Mouse (Mus musculus) neural tube, embryonic 13.5 days (tissue): Measurements from ENCODE around the gene Entpd7. TPM values are rescaled to one million over a fixed set of nuclear protein-coding genes. Genes with fewer than 3 reads are reported as not detected.

ENCODE experiments used
- ATAC-seq: fragments of 200-750 bp; cut with Nextera tagmentation; 2 replicates; pipeline ENCODE4 v1.8.0; 2017; ENCODE audit warnings: low read depth, mild to moderate bottlenecking, moderate TSS enrichment, moderate library complexity
- H3K27ac ChIP-seq: fragments of 300-500 bp; sonication (generic); replicated peaks from 2 replicates; pipeline ENCODE4 v1.5.1; 2015; ENCODE audit warnings: moderate library complexity, mild to moderate bottlenecking, inconsistent platforms
- H3K27me3 ChIP-seq: fragments of 300-500 bp; sonication (generic); 2 replicates; pipeline ENCODE4 v1.6.1; 2015; ENCODE audit warnings: mild to moderate bottlenecking, inconsistent platforms
- H3K36me3 ChIP-seq: fragments of 300-500 bp; sonication (generic); 2 replicates; pipeline ENCODE4 v1.6.1; 2015; ENCODE audit warnings: mild to moderate bottlenecking, inconsistent platforms
- H3K4me1 ChIP-seq: fragments of 300-500 bp; sonication (generic); replicated peaks from 2 replicates; pipeline ENCODE4 v1.6.1; 2015; ENCODE audit warnings: inconsistent platforms
- H3K4me2 ChIP-seq: fragments of 300-500 bp; sonication (generic); 2 replicates; pipeline ENCODE4 v1.6.1; 2015; ENCODE audit warnings: inconsistent platforms, mild to moderate bottlenecking, moderate library complexity
- H3K4me3 ChIP-seq: fragments of 300-500 bp; sonication (generic); 2 replicates; pipeline ENCODE4 v1.5.1; 2015; ENCODE audit warnings: mild to moderate bottlenecking, inconsistent platforms
- H3K9ac ChIP-seq: fragments of 300-500 bp; sonication (generic); 2 replicates; pipeline ENCODE4 v1.6.1; 2015; ENCODE audit warnings: moderate library complexity, mild to moderate bottlenecking, inconsistent platforms
- H3K9me3 ChIP-seq: fragments of 300-500 bp; sonication (generic); 2 replicates; pipeline ENCODE4 v1.6.1; 2016; ENCODE audit warnings: inconsistent platforms
- WGBS: fragments of 180-500 bp; shearing (Covaris S2); methylation state at CpG from one replicate; pipeline ENCODE4 v1.1.7; 2015; 5-methylcytosine and 5-hydroxymethylcytosine counted together
- polyA plus RNA-seq: library from polyadenylated mRNA; unstranded; fragments of >200 nt; fragmentation: Nextera tagmentation; extraction: Ambion mirVana; gene quantifications from 2 replicates; pipeline ENCODE4 v1.2.1, GENCODE M21; 2015

Gene Entpd7
- polyA plus RNA-seq, 1 experiment from 2014 or later = 8.9 TPM

- no peaks in the 10 kb centered on the region for H3K4me1 ChIP-seq
- no peak overlapping the region for H3K4me2 ChIP-seq
- no peak for ATAC-seq
- H3K36me3 ChIP-seq = no peaks in the 10 kb centered on the region
- H3K27me3 ChIP-seq = no peaks in the 10 kb centered on the region
- WGBS = 86% methylated on average over 2 of the region's 2 CpGs
- H3K27ac ChIP-seq = no peak overlapping the region
- H3K9ac ChIP-seq = no peak overlapping the region
- no peaks in the 10 kb centered on the region; the same call in 1 of the 2 replicates for H3K9me3 ChIP-seq
- H3K4me3 ChIP-seq = no peak overlapping the region
These were observed 72.9 kb downstream of the Entpd7 start for GRCm38 (mm10) chr19:43762410-43762809.

GRCm38 (mm10) chr19:43766451-43766850 is 77.0 kb downstream of the Entpd7 start:
- Histone ChIP-seq H3K4me2 (no peak overlapping the region), H3K4me1 (no peaks in the 10 kb centered on the region), H3K9ac (no peak overlapping the region), H3K4me3 (no peak overlapping the region), H3K27ac (no peak overlapping the region), H3K36me3 (0 out of 2 replicates have a peak, but pooled peaks cover 4% of the 10 kb centered on the region), H3K27me3 (no peaks in the 10 kb centered on the region), H3K9me3 (no peaks in the 10 kb centered on the region; the same call in 1 of the 2 replicates)
- no peak for ATAC-seq
- 87% methylated on average over 5 of the region's 5 CpGs for WGBS

DNA sequence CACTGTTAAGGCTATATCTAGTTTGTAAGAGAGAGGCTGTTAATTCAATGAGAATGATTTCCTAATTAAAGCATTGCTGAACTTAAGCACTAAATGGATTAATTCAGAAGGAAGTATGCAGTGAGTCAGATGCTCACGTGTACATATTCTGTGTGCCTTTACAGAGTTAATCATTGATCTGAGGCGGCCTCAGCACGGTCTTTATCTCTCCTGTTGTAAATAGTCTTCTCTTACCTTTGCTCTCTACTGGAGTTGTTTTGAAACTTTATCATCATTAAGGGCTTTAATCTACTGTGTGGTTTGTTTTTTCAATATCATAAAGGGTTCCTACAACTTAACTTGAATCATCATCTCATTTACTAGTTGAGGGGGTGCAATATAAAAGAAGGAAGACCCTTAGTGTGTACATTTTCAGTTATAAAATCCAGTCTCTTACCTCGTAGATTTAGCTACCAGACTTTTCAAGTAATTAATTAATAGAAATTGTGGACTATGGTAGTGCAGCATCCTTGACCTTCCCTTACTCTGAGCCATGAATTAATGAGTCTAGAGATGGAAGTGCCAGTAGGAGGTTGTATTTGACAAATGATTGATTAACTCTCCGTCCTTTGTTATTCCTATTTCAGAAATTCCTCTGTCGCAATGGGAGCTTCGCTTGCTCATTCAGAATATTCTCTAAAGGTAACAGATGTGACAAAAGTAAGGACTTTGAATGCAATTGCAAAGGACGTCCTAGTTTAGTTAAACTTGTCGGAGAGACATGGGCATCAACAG is 78.3 kb downstream of the Entpd7 start:
- 65% methylated on average over 9 of the region's 9 CpGs for WGBS
- no peaks in the 10 kb centered on the region for H3K4me1 ChIP-seq
- no peaks in the 10 kb centered on the region for H3K27me3 ChIP-seq
- H3K27ac ChIP-seq = no peak overlapping the region
- 0 out of 2 replicates have a peak, but pooled peaks cover 4% of the 10 kb centered on the region for H3K36me3 ChIP-seq
- no peaks in the 10 kb centered on the region for H3K9me3 ChIP-seq
- ATAC-seq = no peak
- no peak overlapping the region for H3K4me3 ChIP-seq
- H3K9ac ChIP-seq = no peak overlapping the region
- no peak overlapping the region for H3K4me2 ChIP-seq

- H3K4me2 ChIP-seq = no peak overlapping the region
- no peaks in the 10 kb centered on the region for H3K9me3 ChIP-seq
- H3K4me1 ChIP-seq = no peaks in the 10 kb centered on the region
- H3K36me3 ChIP-seq = 0 out of 2 replicates have a peak, but pooled peaks cover 4% of the 10 kb centered on the region
- no peaks in the 10 kb centered on the region for H3K27me3 ChIP-seq
- WGBS = 83% methylated on average over 5 of the region's 5 CpGs
- no peak overlapping the region for H3K4me3 ChIP-seq
- H3K9ac ChIP-seq = no peak overlapping the region
- ATAC-seq = no peak
- no peak overlapping the region for H3K27ac ChIP-seq
These were observed 80.0 kb downstream of the Entpd7 start for GRCm38 (mm10) chr19:43769366-43769960.

DNA sequence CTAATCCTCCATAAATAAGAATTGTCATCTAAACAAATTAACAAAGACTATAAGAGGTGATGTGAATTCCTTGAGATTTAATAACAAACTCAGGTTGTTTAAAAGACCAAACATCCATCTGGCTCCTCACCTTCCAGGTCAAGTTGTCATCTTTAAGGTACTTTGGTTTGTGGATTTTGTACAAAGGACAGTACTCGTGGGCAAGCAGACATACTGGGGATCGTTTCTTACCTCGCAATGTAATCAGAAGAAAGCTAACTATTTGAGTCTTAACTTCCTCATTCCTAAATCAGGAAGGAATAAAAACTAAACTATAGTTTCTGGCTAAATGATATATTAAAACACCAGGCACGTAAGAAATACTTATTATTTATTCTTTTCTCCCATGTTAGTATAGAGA is 81.1 kb downstream of the Entpd7 start:
- H3K36me3 ChIP-seq = 0 out of 2 replicates have a peak, but pooled peaks cover 4% of the 10 kb centered on the region
- H3K4me3 ChIP-seq = no peak overlapping the region
- WGBS = 90% methylated on average over 4 of the region's 4 CpGs
- no peaks in the 10 kb centered on the region for H3K9me3 ChIP-seq
- no peak overlapping the region for H3K9ac ChIP-seq
- no peaks in the 10 kb centered on the region for H3K4me1 ChIP-seq
- H3K4me2 ChIP-seq = no peak overlapping the region
- H3K27ac ChIP-seq = no peak overlapping the region
- ATAC-seq = no peak
- no peaks in the 10 kb centered on the region for H3K27me3 ChIP-seq

DNA sequence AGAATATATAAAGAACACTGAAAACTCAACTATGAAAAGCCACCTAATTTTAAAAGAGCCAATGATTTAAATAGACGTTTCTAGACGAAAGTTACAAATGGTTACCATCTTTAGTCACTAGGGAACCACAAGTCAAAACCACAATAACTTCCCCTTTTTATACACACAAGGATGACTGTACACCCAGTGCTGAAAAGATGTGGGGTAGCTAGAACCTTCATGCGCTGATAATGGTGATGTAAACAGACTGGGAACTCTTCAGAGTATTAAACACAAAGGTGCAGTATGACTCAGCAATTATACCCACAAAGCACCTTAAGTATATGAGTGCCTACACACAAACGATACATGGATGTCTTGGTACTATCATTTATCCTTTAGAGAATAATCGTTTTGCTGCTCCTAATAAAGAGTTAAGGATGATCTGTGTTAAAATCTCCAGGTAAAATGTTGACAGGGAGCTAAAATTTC is 82.1 kb downstream of the Entpd7 start:
- Histone ChIP-seq H3K4me2 (no peak overlapping the region), H3K9me3 (no peaks in the 10 kb centered on the region), H3K36me3 (0 out of 2 replicates have a peak, but pooled peaks cover 4% of the 10 kb centered on the region), H3K4me1 (no peaks in the 10 kb centered on the region), H3K27ac (no peak overlapping the region), H3K27me3 (no peaks in the 10 kb centered on the region), H3K4me3 (no peak overlapping the region), H3K9ac (no peak overlapping the region)
- ATAC-seq = no peak
- 91% methylated on average over 5 of the region's 5 CpGs for WGBS

- 70% methylated on average over 6 of the region's 6 CpGs for WGBS
- no peaks in the 10 kb centered on the region for H3K9me3 ChIP-seq
- ATAC-seq = no peak
These were observed 82.8 kb downstream of the Entpd7 start for GRCm38 (mm10) chr19:43772311-43772710.

GRCm38 (mm10) chr19:43775433-43775832 is 86.0 kb downstream of the Entpd7 start:
- Histone ChIP-seq H3K27ac (no peak overlapping the region), H3K4me1 (no peaks in the 10 kb centered on the region), H3K9ac (no peak overlapping the region), H3K27me3 (no peaks in the 10 kb centered on the region), H3K4me2 (no peak overlapping the region), H3K36me3 (no peaks in the 10 kb centered on the region), H3K4me3 (no peak overlapping the region), H3K9me3 (no peaks in the 10 kb centered on the region)
- WGBS = 82% methylated on average over 10 of the region's 10 CpGs
- no peak for ATAC-seq

More at GRCm38 (mm10) chr19:43772311-43772710, 82.8 kb downstream of the Entpd7 start:
- Histone ChIP-seq H3K4me1 (no peaks in the 10 kb centered on the region), H3K36me3 (0 out of 2 replicates have a peak, but pooled peaks cover 4% of the 10 kb centered on the region), H3K4me2 (no peak overlapping the region), H3K4me3 (no peak overlapping the region), H3K27me3 (no peaks in the 10 kb centered on the region), H3K9ac (no peak overlapping the region), H3K27ac (no peak overlapping the region)

DNA sequence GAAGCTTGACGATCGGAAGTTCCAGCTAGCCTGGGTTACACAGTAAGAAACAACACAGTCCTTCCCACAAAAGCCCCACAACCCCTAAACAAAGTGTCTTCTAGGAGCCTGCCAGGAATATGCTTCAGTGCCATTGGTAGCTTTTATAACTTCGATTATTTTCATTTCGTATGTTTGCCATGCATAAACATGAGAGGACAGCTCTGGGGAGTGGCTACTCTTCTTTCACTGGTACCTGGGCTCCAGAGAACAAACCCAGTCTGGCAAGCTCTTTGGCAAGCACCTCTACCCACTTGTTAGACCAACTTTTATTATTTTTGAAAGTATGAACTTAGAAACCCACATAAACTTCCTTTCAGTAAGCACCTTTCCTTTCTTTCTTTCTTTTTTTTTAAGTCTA is 87.1 kb downstream of the Entpd7 start:
- no peak overlapping the region for H3K4me3 ChIP-seq
- 83% methylated on average over 4 of the region's 4 CpGs for WGBS
- H3K4me1 ChIP-seq = no peaks in the 10 kb centered on the region
- H3K9ac ChIP-seq = no peak overlapping the region
- H3K9me3 ChIP-seq = no peaks in the 10 kb centered on the region
- H3K36me3 ChIP-seq = no peaks in the 10 kb centered on the region
- H3K27ac ChIP-seq = no peak overlapping the region
- no peak for ATAC-seq
- no peak overlapping the region for H3K4me2 ChIP-seq
- no peaks in the 10 kb centered on the region for H3K27me3 ChIP-seq

DNA sequence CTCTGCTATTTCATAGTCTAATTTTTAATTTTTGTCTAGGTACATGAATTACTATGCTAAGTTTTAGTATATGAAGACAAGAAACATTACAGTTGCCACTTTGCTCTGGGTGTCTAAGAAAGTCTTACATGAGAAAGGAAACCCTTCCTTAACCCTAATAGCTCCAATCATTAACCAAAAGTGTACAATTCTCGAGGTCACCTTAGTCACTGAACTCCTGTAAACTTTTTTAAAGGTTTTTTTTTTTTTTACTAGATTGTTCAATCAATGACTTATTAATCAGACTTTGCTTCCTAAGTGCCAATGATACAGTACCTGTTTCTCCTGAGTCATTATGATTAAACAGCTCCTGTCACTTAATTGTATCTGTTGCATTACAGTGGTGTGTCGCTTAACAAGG is 87.8 kb downstream of the Entpd7 start:
- Histone ChIP-seq H3K4me3 (no peak overlapping the region), H3K9ac (no peak overlapping the region), H3K27ac (no peak overlapping the region), H3K9me3 (no peaks in the 10 kb centered on the region), H3K4me2 (no peak overlapping the region), H3K36me3 (no peaks in the 10 kb centered on the region), H3K4me1 (no peaks in the 10 kb centered on the region), H3K27me3 (no peaks in the 10 kb centered on the region)
- ATAC-seq = no peak
- whole genome bisulfite sequencing = 78% methylated on average over 2 of the region's 2 CpGs

- Histone ChIP-seq H3K9ac (no peak overlapping the region), H3K36me3 (no peaks in the 10 kb centered on the region), H3K4me3 (no peak overlapping the region), H3K27ac (no peak overlapping the region), H3K4me2 (no peak overlapping the region), H3K4me1 (no peaks in the 10 kb centered on the region), H3K27me3 (no peaks in the 10 kb centered on the region), H3K9me3 (no peaks in the 10 kb centered on the region)
- 93% methylated on average over 5 of the region's 5 CpGs for WGBS
- no peak for ATAC-seq
These were observed 90.9 kb downstream of the Entpd7 start for GRCm38 (mm10) chr19:43780391-43780790.

- WGBS = 78% methylated on average over 3 of the region's 3 CpGs
- H3K4me3 ChIP-seq = no peak within 1 kb of the TSS
- H3K27me3 ChIP-seq = no peaks in the 10 kb centered on the region
- ATAC-seq = no peak
- no peak within 1 kb of the TSS for H3K4me2 ChIP-seq
- no peaks in the 10 kb centered on the region for H3K36me3 ChIP-seq
- no peaks in the 10 kb centered on the region for H3K4me1 ChIP-seq
- H3K27ac ChIP-seq = no peak within 1 kb of the TSS
- no peaks in the 10 kb centered on the region for H3K9me3 ChIP-seq
- no peak within 1 kb of the TSS for H3K9ac ChIP-seq
These were observed 92.5 kb downstream of the Entpd7 start, which contains the start of gene Abcc2 for GRCm38 (mm10) chr19:43781980-43782379. Gene Abcc2 (plus strand): TSS chr19:43782192.
